Mouse (Mus musculus) embryonic fibroblast, embryonic 13.5 days (primary cell): ENCODE data around the gene Ptpra.

Experiments used
- CTCF ChIP-seq: IDR thresholded peaks from 2 replicates; pipeline ENCODE4 v1.5.1; 2011; ENCODE audit warnings: mild to moderate bottlenecking, control low read depth, low read length, moderate library complexity, borderline replicate concordance; ENCODE audit not compliant: insufficient read depth
- POLR2A ChIP-seq: IDR thresholded peaks from 2 replicates; pipeline ENCODE4 v1.6.1; 2011; ENCODE audit warnings: low read depth, mild to moderate bottlenecking, control low read depth, low read length, moderate library complexity

DNA sequence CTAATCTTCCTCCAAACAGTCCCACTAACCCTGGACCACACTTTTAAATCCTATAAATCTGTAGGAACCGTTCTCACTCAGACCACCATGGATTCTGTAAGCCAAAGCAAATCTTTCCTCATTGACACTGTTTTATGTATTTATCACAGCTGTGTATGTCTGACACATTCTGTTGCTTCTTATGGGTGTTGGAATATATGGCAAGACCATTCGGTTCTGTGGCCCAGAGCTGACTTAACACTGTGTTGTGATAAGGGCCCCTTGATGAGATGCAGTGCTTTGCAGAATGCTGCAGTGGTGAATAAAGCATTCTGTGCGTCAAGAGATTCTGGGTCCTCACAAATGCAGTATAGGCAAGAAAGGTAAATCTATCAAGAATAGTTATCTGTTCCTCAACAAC is 17.9 kb upstream of the Ptpra start:
- no peak for TF ChIP-seq CTCF
- TF ChIP-seq POLR2A = no peak
